Mouse (Mus musculus) stomach, embryonic 14.5 days (tissue): ENCODE measurements around the gene Smad6. TPM values are rescaled to one million over a fixed set of nuclear protein-coding genes. Genes with fewer than 3 reads are reported as not detected.

Experiments used
- ATAC-seq: fragments of 200-750 bp; cut with Nextera tagmentation; 2 replicates; pipeline ENCODE4 v1.8.0; 2017; ENCODE audit warnings: low read depth, moderate TSS enrichment; ENCODE audit not compliant: insufficient number of reproducible peaks, insufficient read depth, low FRiP score
- H3K27ac ChIP-seq: fragments of 300-500 bp; sonication (generic); 2 replicates; pipeline ENCODE4 v1.5.1; 2014; ENCODE audit warnings: mild to moderate bottlenecking, low read length, moderate library complexity, mixed read lengths
- H3K27me3 ChIP-seq: fragments of 300-500 bp; sonication (generic); 2 replicates; pipeline ENCODE4 v1.6.1; 2014; ENCODE audit warnings: low read length, control low read depth, mixed read lengths; ENCODE audit not compliant: control insufficient read depth, insufficient read depth
- H3K36me3 ChIP-seq: fragments of 300-500 bp; sonication (generic); 2 replicates; pipeline ENCODE4 v1.6.1; 2014; ENCODE audit warnings: mild to moderate bottlenecking, control low read depth, low read length, moderate library complexity, mixed read lengths; ENCODE audit not compliant: control insufficient read depth, insufficient read depth
- H3K4me1 ChIP-seq: fragments of 300-500 bp; sonication (generic); 2 replicates; pipeline ENCODE4 v1.6.1; 2014; ENCODE audit warnings: low read length, control low read depth, mixed read lengths; ENCODE audit not compliant: control insufficient read depth, insufficient read depth
- H3K4me2 ChIP-seq: fragments of 300-500 bp; sonication (generic); replicated peaks from 2 replicates; pipeline ENCODE4 v1.6.1; 2014; ENCODE audit warnings: low read depth, low read length, control low read depth
- H3K4me3 ChIP-seq: fragments of 300-500 bp; sonication (generic); 2 replicates; pipeline ENCODE4 v1.5.1; 2014; ENCODE audit warnings: low read depth, low read length, control low read depth
- H3K9ac ChIP-seq: fragments of 300-500 bp; sonication (generic); replicated peaks from 2 replicates; pipeline ENCODE4 v1.6.1; 2014; ENCODE audit warnings: low read depth, mild to moderate bottlenecking, control low read depth, low read length, moderate library complexity, mixed read lengths
- H3K9me3 ChIP-seq: fragments of 300-500 bp; sonication (generic); 2 replicates; pipeline ENCODE4 v1.6.1; 2016; ENCODE audit warnings: low read depth, low read length, control low read depth; ENCODE audit not compliant: control insufficient read depth
- WGBS: fragments of 180-500 bp; shearing (Covaris S2); extraction: QIAGEN DNeasy Blood & Tissue Kit; methylation state at CpG from one replicate; pipeline ENCODE4 v1.1.7; 2014; 5-methylcytosine and 5-hydroxymethylcytosine counted together
- polyA plus RNA-seq: library from polyadenylated mRNA; unstranded; fragments of >200 nt; fragmentation: Nextera tagmentation; extraction: Ambion mirVana; gene quantifications from 2 replicates; pipeline ENCODE4 v1.2.1, GENCODE M21; 2014

Smad6 gene
- polyA plus RNA-seq, 1 experiment from 2014 or later = 7.5 TPM

GRCm38 (mm10) chr9:63958337-63959030, 63.4 kb downstream of the Smad6 start:
- no peaks in the 10 kb centered on the region for H3K27me3 ChIP-seq
- ATAC-seq = peak; percentile 60
- peaks cover 3% of the 10 kb centered on the region; the same call in 1 of the 2 replicates for H3K36me3 ChIP-seq
- no peak overlapping the region for H3K4me3 ChIP-seq
- peaks cover 62% of the 10 kb centered on the region for H3K4me1 ChIP-seq
- WGBS = 12% methylated on average over 15 of the region's 15 CpGs
- H3K4me2 ChIP-seq = peak overlapping the region; percentile 34; the same call in 1 of the 2 replicates
- H3K27ac ChIP-seq = peak overlapping the region; percentile 95
- no peaks in the 10 kb centered on the region for H3K9me3 ChIP-seq
- H3K9ac ChIP-seq = peak overlapping the region; percentile 2; the same call in 1 of the 2 replicates

- Histone ChIP-seq H3K27me3 (no peaks in the 10 kb centered on the region), H3K4me2 (peak overlapping the region; percentile 34; the same call in 1 of the 2 replicates), H3K9ac (no peak overlapping the region), H3K27ac (peak overlapping the region; percentile 95), H3K4me1 (peaks cover 55% of the 10 kb centered on the region), H3K4me3 (no peak overlapping the region), H3K9me3 (no peaks in the 10 kb centered on the region), H3K36me3 (peaks cover 6% of the 10 kb centered on the region; the same call in 1 of the 2 replicates)
- WGBS = 46% methylated on average over 11 of the region's 11 CpGs
- peak; percentile 5; the same call in 1 of the 2 replicates for ATAC-seq
These were observed 64.1 kb downstream of the Smad6 start for GRCm38 (mm10) chr9:63957647-63958185.

- Histone ChIP-seq H3K4me2 (no peak overlapping the region), H3K36me3 (peaks cover 6% of the 10 kb centered on the region; the same call in 1 of the 2 replicates), H3K27me3 (no peaks in the 10 kb centered on the region), H3K4me3 (no peak overlapping the region), H3K9ac (no peak overlapping the region), H3K9me3 (no peaks in the 10 kb centered on the region), H3K4me1 (peaks cover 46% of the 10 kb centered on the region), H3K27ac (no peak overlapping the region)
- no peak for ATAC-seq
- WGBS = 34% methylated on average over 9 of the region's 9 CpGs
These were observed 65.8 kb downstream of the Smad6 start for GRCm38 (mm10) chr9:63956052-63956451.

GRCm38 (mm10) chr9:63953691-63954090, 68.2 kb downstream of the Smad6 start:
- Histone ChIP-seq H3K9me3 (no peaks in the 10 kb centered on the region), H3K4me1 (peaks cover 25% of the 10 kb centered on the region; the same call in 1 of the 2 replicates), H3K4me2 (no peak overlapping the region), H3K27me3 (no peaks in the 10 kb centered on the region), H3K9ac (no peak overlapping the region), H3K27ac (no peak overlapping the region), H3K4me3 (no peak overlapping the region), H3K36me3 (peaks cover 6% of the 10 kb centered on the region; the same call in 1 of the 2 replicates)
- WGBS = 72% methylated on average over 35 of the region's 35 CpGs
- no peak for ATAC-seq

- H3K4me3 ChIP-seq = no peak overlapping the region
- no peaks in the 10 kb centered on the region for H3K27me3 ChIP-seq
- WGBS = 85% methylated on average over 2 of the region's 2 CpGs
- ATAC-seq = no peak
- H3K27ac ChIP-seq = no peak overlapping the region
- H3K4me1 ChIP-seq = peaks cover 16% of the 10 kb centered on the region; the same call in 1 of the 2 replicates
- H3K36me3 ChIP-seq = peaks cover 6% of the 10 kb centered on the region; the same call in 1 of the 2 replicates
- no peak overlapping the region for H3K4me2 ChIP-seq
- H3K9ac ChIP-seq = no peak overlapping the region
- H3K9me3 ChIP-seq = no peaks in the 10 kb centered on the region
These were observed 69.3 kb downstream of the Smad6 start for GRCm38 (mm10) chr9:63952591-63952990.

GRCm38 (mm10) chr9:63950357-63950756, 71.5 kb downstream of the Smad6 start:
- peaks cover 6% of the 10 kb centered on the region; the same call in 1 of the 2 replicates for H3K36me3 ChIP-seq
- H3K9ac ChIP-seq = no peak overlapping the region
- no peaks in the 10 kb centered on the region for H3K9me3 ChIP-seq
- H3K4me3 ChIP-seq = no peak overlapping the region
- no peaks in the 10 kb centered on the region for H3K27me3 ChIP-seq
- WGBS = 18% methylated on average over 4 of the region's 4 CpGs
- H3K4me1 ChIP-seq = 0 out of 2 replicates have a peak, but pooled peaks cover 3% of the 10 kb centered on the region
- H3K4me2 ChIP-seq = no peak overlapping the region
- H3K27ac ChIP-seq = no peak overlapping the region
- ATAC-seq = peak; percentile 29; the same call in 1 of the 2 replicates

GRCm38 (mm10) chr9:63949393-63949792, 72.5 kb downstream of the Smad6 start:
- H3K4me1 ChIP-seq = 0 out of 2 replicates have a peak, but pooled peaks cover 3% of the 10 kb centered on the region
- H3K36me3 ChIP-seq = peaks cover 6% of the 10 kb centered on the region; the same call in 1 of the 2 replicates
- no peaks in the 10 kb centered on the region for H3K27me3 ChIP-seq
- no peak overlapping the region for H3K4me3 ChIP-seq
- H3K9me3 ChIP-seq = no peaks in the 10 kb centered on the region
- 49% methylated on average over 4 of the region's 4 CpGs for WGBS
- no peak for ATAC-seq
- no peak overlapping the region for H3K9ac ChIP-seq
- H3K4me2 ChIP-seq = no peak overlapping the region
- H3K27ac ChIP-seq = no peak overlapping the region

GRCm38 (mm10) chr9:63942608-63942982, 79.3 kb downstream of the Smad6 start:
- Histone ChIP-seq H3K9me3 (no peaks in the 10 kb centered on the region), H3K27ac (no peak overlapping the region; the same call in 1 of the 2 replicates)
- WGBS = 68% methylated on average over 2 of the region's 2 CpGs

More at GRCm38 (mm10) chr9:63942608-63942982, 79.3 kb downstream of the Smad6 start:
- ATAC-seq = peak; percentile 37; the same call in 1 of the 2 replicates
- no peak overlapping the region for H3K4me2 ChIP-seq
- H3K27me3 ChIP-seq = no peaks in the 10 kb centered on the region
- no peaks in the 10 kb centered on the region for H3K36me3 ChIP-seq
- no peak overlapping the region for H3K9ac ChIP-seq
- H3K4me3 ChIP-seq = no peak overlapping the region
- H3K4me1 ChIP-seq = peaks cover 6% of the 10 kb centered on the region; the same call in 1 of the 2 replicates
